Mouse (Mus musculus): ENCODE data around the gene Sos1.

The Sos1 gene

DNA sequence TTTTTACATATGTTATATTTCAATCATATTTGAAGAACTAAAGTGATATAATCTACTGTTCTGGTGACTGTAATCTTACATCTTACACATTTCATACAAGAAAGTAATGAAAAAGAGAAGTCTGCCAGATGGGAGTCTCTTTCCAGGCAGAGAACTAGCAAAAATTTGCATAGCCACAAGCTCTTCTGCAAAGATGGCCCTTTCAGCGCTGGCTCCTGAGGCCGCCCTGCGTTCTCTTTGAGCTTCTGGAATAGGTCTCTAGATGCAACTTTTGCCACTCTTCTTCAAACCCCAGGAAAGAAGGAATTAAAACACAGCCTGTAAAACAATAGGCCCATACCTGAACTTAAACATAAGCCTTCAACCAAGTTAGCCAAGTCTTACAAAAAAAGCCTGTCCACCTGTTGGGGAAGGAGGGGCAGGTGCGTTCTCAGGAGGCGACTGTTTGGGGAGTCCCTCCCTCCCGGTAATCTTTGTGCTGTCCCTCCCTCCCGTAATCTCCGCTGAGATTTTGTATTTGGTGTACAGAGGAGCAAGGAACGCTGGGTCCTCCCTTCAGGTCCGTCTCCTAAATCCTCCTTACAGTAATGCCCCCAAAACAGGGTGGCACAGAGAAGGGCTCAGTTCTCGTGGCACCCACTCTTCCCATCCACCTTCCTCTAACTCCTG, 18.5 kb upstream of the Sos1 start:
- CTCF ChIA-PET: interaction anchor here in 1 of 4 experiments (1.2 kb wide), 1 partner anchor 41 kb away, joined by 3 read pairs; no protein-coding TSS in a partner anchor
- POLR2A ChIA-PET: interaction anchor here in 3 of 4 experiments (0.8 to 4.4 kb wide), 9 partner anchors 9 to 60 kb away, joined by 3 to 24 read pairs (median 4); partner anchors contain the start of gene Sos1 (in 1 of the 3)

DNA sequence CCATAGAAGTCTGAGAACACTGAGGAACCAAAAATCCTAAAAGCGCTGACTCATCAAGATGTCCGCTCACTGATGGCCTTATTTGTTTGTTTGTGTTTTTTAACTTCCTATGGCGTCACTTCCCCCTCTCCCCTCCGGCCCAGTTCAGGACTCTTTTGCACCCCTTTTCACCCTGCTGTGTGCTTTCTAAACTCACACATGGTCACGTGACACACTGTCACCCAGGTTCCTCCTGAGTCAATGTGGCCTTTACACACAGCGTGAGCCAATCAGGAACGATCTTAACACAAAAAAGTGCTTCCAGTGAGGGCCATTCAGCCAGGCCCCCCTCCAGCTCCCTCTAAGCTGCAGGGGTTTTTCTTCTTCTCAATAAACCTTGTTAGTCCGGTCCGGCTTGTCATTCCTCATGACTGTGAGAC, 16.9 kb upstream of the Sos1 start:
- ChIA-PET POLR2A (interaction anchor here (0.7 to 4.4 kb wide), 23 partner anchors 9 to 441 kb away, joined by 3 to 24 read pairs (median 4); partner anchors contain the start of genes Sos1 (in 3 of the 4), Dhx57 (in 1 of the 4), Gm10190 (in 1 of the 4) and Morn2 (in 1 of the 4)), CTCF (interaction anchor here in 1 of 4 experiments (1.7 kb wide), 1 partner anchor 62 kb away, joined by 6 read pairs; no protein-coding TSS in a partner anchor)

DNA sequence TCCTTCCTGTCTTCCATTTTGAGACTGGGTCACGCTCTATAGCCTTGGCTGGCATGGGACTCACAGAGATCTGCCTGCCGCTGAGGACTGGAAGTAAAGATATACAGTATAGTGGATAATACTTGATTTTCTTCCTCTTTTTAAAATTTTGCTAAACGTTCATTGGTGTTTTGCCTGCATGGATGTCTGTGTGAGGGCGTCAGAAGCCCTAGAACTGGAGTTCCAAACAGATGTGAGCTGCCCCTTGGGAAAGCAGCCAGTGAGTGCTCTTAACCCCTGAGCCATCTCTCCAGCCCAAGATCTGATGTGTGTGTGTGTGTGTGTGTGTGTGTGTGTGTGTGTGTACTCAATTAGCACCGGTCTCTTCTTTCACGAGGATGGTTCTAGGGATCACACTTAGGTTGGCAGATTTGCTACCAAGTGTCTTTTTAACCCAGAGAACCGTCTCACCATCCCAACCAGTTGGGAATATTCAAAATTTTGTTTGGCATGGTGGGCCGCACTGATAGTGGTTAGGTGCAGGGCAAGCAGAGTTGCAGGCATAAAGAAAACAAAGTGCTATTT, 16.4 kb upstream of the Sos1 start:
- ChIA-PET CTCF (interaction anchor here in 1 of 4 experiments (0.7 to 1.7 kb wide), 2 partner anchors 62 to 514 kb away, joined by 3 to 6 read pairs; no protein-coding TSS in a partner anchor), POLR2A (interaction anchor here in 3 of 4 experiments (0.6 to 4.4 kb wide), 18 partner anchors 8 to 930 kb away, joined by 3 to 24 read pairs (median 4); partner anchors contain the start of genes Sos1 (in 2 of the 3), Dhx57 (in 1 of the 3), Gm10190 (in 1 of the 3) and Srsf7 (in 1 of the 3))

DNA sequence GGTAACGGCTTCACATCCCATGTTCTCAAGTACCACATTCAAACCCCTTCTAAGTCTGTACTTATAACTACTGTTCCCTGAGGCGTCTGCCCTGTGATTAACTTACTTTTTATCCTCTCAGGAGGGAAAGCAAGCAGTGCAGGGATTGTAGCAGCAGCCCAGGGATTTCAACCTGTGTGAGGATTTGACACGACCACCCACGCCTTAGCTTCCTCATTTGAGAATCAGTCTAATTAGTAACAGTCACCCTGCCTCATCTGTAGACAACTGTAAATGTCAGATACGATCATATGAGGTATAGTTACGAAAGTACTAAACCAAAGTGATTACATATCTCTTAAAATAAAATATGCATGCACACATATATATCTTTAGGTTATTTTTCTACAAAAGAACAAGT, 15.9 kb upstream of the Sos1 start:
- ChIA-PET CTCF (interaction anchor here in 1 of 4 experiments (0.7 to 1.7 kb wide), 2 partner anchors 63 to 514 kb away, joined by 3 to 6 read pairs; no protein-coding TSS in a partner anchor), POLR2A (interaction anchor here in 3 of 4 experiments (0.6 to 4.4 kb wide), 9 partner anchors 9 to 929 kb away, joined by 3 to 24 read pairs (median 4); partner anchors contain the start of gene Sos1 (in 2 of the 3))

DNA sequence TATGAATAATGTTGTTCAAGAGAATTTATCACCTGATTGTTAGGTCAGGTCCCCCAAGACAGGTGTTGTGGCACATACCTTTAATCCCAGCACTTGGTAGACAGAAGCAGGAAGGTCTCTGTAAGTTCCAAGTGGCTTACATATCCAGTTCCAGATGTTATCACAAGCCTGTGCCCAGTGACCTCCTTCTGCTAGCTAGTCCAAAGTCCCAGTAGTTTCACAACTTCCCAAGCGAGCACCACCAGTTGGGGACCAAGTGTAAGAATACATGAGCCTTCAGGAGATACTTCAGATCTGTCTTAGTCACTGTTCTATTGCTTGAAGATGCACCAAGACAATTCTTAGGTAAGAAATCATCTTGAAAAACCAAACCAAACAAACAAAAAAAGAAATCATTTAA, 13.6 kb upstream of the Sos1 start:
- ChIA-PET CTCF (interaction anchor here in 1 of 4 experiments (0.9 kb wide), 1 partner anchor 24 kb away, joined by 3 read pairs; no protein-coding TSS in a partner anchor), POLR2A (interaction anchor here in 3 of 4 experiments (0.6 to 1.5 kb wide), 4 partner anchors 11 to 508 kb away, joined by 3 to 10 read pairs (median 4); no protein-coding TSS in a partner anchor)

DNA sequence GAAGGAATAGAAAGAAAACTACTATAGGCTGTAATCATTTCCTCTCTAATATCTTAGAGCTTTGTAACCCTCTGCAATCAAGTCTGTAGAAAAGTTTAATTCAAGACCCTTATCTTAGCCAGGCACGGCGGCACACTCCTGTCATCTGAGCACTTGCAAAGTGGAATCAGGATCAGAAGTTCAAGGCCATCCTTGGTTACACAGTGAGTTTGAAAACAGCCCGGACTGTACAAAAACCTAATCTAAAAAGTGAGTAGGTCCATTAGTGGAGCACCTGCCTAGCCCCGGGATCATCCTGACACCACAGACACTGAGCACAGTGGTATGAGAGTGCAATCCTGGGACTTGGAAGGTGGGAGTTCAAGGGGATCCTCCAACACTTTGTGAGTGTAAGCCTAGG, 12.6 kb upstream of the Sos1 start:
- POLR2A ChIA-PET: interaction anchor here in 2 of 4 experiments (0.6 to 1.5 kb wide), 5 partner anchors 9 to 286 kb away, joined by 3 to 4 read pairs (median 3); partner anchors contain the start of genes Srsf7 (in 1 of the 2) and Ttc39d (in 1 of the 2)
- CTCF ChIA-PET: interaction anchor here in 1 of 4 experiments (0.9 kb wide), 1 partner anchor 25 kb away, joined by 3 read pairs; no protein-coding TSS in a partner anchor

DNA sequence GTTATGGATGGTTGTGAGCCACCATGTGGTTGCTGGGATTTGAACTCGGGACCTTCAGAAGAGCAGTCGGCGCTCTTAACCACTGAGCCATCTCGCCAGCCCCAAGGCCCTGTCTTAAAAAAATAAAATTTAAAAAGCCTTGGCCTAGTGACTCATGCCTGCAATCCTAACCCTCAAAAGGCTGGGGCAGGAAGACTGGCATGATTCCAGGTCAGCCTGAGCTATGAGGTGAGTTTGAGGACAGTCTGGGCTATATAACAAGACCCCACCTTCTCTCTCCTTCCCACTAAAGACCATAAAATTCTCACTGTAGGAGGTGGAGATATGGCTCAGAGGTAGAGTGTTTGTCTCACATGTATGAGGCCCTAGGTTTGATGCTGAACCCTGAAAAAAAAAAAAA, 12.0 kb upstream of the Sos1 start:
- ChIA-PET POLR2A (interaction anchor here in 2 of 4 experiments (0.7 to 1.0 kb wide), 3 partner anchors 9 to 285 kb away, joined by 3 to 6 read pairs (median 3); partner anchors contain the start of genes Srsf7 (in 1 of the 2) and Ttc39d (in 1 of the 2)), CTCF (interaction anchor here in 1 of 4 experiments (0.6 kb wide), 1 partner anchor 596 kb away, joined by 8 read pairs; no protein-coding TSS in a partner anchor)

DNA sequence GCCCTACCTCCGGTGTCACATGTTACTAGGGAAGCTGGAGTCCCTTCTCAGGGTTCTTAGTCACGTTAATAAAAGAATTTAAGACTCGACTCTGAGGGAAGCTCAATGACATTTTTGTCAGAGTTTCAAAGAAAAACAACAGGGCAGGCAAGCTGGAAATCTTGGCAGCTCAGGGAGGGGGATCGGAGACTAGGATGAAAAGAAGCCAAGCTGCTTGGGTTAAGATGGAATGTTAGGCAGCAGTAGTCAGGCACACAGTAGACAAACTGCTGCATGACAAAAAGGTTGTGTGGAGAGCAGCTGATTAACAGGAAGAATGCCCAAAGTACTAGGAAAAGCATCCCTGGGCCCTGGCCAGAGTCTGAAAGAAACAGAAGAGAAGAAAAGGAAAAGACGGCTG, 9.9 kb upstream of the Sos1 start:
- POLR2A ChIA-PET: interaction anchor here in 3 of 4 experiments (0.7 to 1.1 kb wide), 7 partner anchors 10 to 283 kb away, joined by 3 to 4 read pairs (median 3); partner anchors contain the start of genes Sos1 (in 2 of the 3), Srsf7 (in 1 of the 3) and Ttc39d (in 1 of the 3)

DNA sequence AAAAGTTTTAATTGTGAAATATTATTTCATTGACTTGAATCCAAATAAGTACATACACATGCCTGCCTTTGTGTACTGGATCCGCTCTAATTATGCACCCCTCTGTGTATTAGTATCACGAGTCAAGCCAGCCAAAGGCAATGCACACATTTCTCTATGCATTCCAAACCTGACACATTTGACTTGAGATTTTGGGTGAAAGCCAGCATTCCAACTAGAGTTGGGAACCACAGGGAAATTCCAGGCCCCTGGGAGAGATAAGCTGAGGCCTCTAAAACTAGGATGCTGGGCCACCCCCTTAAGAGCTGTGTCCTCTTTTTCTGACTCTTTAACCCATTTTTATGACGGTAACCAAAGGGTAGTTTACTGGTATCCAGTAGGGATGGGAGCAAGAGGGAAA, 8.7 kb upstream of the Sos1 start:
- ChIA-PET POLR2A (interaction anchor here in 1 of 4 experiments (1.6 kb wide), 1 partner anchor 9 kb away, joined by 4 read pairs; no protein-coding TSS in a partner anchor), CTCF (no interaction called here)

More for the DNA sequence above, 9.9 kb upstream of the Sos1 start:
- CTCF ChIA-PET: interaction anchor here in 1 of 4 experiments (1.1 to 1.4 kb wide), 2 partner anchors 35 to 71 kb away, joined by 3 read pairs; no protein-coding TSS in a partner anchor

DNA sequence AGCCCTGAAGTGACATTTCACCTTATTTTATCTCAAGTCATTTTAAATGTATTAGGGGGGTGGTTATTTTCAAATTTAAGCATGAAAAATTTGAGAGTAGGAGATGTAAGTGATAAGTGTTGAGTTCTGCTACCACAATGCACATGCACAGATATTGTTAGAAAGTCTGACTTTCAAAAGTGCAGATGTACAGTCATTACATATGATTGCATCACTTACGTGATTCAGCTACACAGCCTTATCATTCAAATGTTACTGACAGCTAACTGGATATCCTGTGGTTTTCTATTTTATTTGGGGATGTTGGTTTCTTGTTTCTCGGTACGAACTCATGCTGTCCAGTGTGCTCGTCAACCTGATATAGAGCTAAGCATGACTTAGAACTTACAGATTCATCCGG, 4.9 kb upstream of the Sos1 start:
- ChIA-PET CTCF (interaction anchor here in 1 of 4 experiments (0.7 kb wide), 1 partner anchor 68 kb away, joined by 3 read pairs; no protein-coding TSS in a partner anchor), POLR2A (interaction anchor here in 1 of 4 experiments (1.2 kb wide), 1 partner anchor 69 kb away, joined by 3 read pairs; no protein-coding TSS in a partner anchor)

DNA sequence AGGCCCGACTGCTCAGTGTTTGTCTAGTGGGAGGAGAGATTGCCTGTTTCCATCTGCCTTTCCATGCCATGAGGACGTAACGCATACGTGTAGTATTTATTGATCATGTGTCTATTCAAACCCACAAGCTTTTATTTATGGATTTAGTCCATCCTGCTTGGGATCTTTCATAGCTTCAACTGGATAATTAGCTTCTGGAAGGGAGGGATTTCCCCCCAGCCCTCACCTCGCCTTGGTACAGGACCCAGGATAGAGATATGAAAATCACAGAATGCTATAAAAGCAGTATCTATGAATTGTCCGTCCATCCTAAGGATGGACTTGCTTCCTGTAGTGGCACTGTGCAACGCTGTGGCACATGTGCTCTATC, 587 bp upstream of the Sos1 start:
- POLR2A ChIA-PET: interaction anchor here in 3 of 4 experiments (0.7 to 7.0 kb wide), 24 partner anchors 10 to 1467 kb away, joined by 3 to 45 read pairs (median 4); partner anchors contain the start of genes Arhgef33 (in 1 of the 3), Srsf7 (in 1 of the 3) and Ttc39d (in 1 of the 3)
- CTCF ChIA-PET: interaction anchor here in 3 of 4 experiments (0.7 to 1.3 kb wide), 4 partner anchors 73 to 457 kb away, joined by 3 read pairs; no protein-coding TSS in a partner anchor

DNA sequence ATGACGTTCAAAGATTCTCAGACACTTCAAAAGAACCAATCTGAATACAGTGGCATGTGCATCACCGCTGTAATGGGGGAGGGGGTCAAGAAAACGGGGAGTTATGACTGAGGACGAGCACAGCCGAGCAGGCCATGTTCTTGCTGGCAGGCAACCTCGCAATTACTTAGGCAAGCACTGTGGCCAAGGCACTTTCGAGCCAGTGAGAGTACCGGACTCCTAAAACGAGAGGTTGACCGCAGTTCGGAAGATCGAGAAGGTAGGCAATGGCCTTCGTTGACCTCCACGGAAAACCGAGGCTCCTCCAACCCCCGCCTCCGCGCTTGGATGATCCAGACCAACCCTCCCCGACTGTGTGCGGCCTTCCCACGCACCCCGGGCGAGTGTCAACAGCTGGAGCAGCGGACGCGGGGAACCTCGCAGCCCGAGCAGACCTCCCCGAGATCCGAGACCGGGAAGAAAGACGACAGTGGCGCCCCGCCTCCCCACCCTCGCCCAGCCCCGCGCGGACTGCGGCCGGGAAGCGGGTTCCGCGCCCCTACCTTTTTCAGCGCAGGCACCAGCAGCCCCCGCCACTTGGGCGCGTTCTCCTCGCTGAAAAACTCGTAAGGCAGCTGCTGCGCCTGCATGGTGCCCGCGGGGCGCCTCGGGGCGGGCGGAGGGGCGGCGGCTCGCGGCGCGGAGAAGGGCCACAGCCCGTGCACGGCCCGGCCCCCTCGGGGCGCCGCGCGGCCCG, 790 bp downstream of the Sos1 start:
- POLR2A ChIA-PET: interaction anchor here (0.7 to 7.0 kb wide), 24 partner anchors 9 to 273 kb away, joined by 3 to 45 read pairs (median 4); partner anchors contain the start of genes Srsf7 (in 2 of the 4), Ttc39d (in 2 of the 4), Arhgef33 (in 1 of the 4) and Gemin6 (in 1 of the 4)
- CTCF ChIA-PET: interaction anchor here in 2 of 4 experiments (0.6 to 1.3 kb wide), 5 partner anchors 74 to 81 kb away, joined by 3 read pairs; no protein-coding TSS in a partner anchor

DNA sequence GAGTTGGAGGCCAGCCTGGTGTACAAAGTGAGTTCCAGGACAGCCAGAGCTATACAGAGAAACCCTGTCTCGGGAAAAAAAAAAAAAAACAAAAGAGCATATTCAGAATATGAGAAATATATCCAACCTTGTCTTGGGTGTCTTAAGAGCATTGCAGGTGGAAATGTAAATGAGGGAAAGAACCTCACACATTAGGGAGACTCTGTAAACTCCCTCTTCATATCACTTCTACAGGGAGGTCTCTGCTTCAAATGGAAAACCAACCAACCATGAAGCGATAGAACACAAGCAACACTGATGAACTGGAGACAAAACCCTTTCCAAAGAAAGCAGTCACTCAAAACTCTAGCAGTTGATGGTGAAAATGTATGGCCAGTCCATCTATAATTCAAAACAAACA, 2.6 kb downstream of the Sos1 start:
- CTCF ChIA-PET: interaction anchor here in 1 of 4 experiments (1.1 kb wide), 1 partner anchor 81 kb away, joined by 3 read pairs; no protein-coding TSS in a partner anchor
- POLR2A ChIA-PET: interaction anchor here in 3 of 4 experiments (0.7 to 7.0 kb wide), 5 partner anchors 8 to 76 kb away, joined by 3 to 45 read pairs (median 4); no protein-coding TSS in a partner anchor

DNA sequence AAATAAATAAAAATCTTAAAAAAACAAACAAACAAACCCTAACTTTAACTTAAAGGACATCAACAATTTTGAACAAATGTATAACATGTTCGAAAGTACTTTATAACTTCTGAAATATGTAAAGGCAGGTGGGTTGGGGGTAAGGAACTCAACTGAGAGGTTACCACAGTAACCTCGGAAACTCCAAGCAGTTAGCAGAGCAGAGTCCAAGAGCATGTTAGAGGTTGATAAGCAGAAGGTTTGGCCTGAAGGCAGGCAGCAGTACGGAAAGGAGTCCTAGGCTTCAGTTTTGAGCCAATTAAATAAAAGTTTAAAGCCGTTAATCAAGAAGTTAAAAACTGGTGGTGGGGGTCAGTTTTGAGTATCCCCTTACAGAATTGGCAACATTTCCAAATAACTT, 3.8 kb downstream of the Sos1 start:
- ChIA-PET POLR2A (interaction anchor here in 1 of 4 experiments (1.2 kb wide), 1 partner anchor 45 kb away, joined by 3 read pairs; no protein-coding TSS in a partner anchor), CTCF (no interaction called here)

DNA sequence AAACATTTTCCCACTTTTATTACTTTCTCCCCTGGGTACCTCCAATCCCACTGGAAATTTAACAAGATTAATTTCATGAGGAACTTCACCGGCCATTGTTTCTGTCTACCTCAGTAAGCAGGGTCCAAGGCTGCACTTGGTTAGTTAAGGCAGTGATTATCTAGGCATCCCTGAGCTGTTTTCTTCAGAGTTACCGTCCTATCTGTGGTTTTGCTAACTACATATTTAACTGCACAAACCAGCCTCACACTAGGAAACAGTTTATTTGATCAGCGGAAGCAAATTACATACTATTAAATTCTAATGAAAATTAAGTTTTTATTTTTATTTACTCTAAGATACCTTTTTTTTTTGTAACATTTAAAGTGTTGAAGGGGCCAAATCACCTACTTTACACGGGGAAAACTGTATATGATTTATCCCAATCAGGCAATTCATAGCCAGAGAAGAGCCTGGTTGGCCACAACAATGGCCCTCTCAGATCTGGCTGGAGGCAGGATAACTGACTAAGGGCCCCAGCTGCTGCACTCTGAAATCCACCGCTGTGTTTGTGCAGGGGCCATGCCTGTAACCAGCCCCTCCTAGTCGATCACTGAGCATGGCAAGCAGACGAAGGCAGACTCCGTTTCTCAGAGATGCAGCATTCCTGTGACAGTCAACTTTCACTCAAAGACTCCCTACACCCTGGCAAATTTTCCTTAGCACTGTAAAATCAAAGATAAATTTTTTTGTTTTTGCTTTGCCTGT, 9.0 kb downstream of the Sos1 start:
- ChIA-PET POLR2A (interaction anchor here in 2 of 4 experiments (0.7 to 5.6 kb wide), 10 partner anchors 9 to 264 kb away, joined by 3 to 45 read pairs (median 4); partner anchors contain the start of genes Sos1 (in 2 of the 2), Srsf7 (in 1 of the 2) and Ttc39d (in 1 of the 2)), CTCF (no interaction called here)

DNA sequence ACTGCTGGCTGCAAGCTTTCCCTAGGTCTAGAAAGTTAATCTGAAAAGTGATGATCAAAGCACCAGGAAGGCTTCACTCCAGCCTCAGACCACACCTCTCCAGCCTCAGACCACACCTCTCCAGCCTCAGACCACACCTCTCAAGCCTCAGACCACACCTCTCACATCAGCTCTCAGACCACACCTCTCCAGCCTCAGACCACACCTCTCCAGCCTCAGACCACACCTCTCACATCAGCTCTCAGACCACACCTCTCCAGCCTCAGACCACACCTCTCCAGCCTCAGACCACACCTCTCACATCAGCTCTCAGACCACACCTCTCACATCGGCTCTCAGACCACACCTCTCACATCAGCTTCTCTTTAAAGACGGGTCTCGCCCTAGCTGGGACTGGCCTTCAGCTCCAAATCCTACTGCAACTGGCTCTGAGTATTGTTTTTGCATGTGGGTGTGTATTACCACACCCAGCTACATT, 11.8 kb downstream of the Sos1 start:
- CTCF ChIA-PET: interaction anchor here in 2 of 4 experiments (0.8 to 1.4 kb wide), 4 partner anchors 13 to 91 kb away, joined by 4 to 9 read pairs (median 6); no protein-coding TSS in a partner anchor
- POLR2A ChIA-PET: interaction anchor here in 3 of 4 experiments (0.7 to 5.6 kb wide), 23 partner anchors 9 to 372 kb away, joined by 3 to 45 read pairs (median 4); partner anchors contain the start of genes Sos1 (in 3 of the 3), Ttc39d (in 3 of the 3) and Srsf7 (in 2 of the 3)

Measured in embryonic stem cell, embryonic (primary cell).